Comparison of ENCODE assay signal across 8 mouse cellular contexts in genomic region chr13:63430681-63431029, GRCm38 (mm10).
DNase-seq lines count a peak whose midpoint lies in the region; ATAC-seq and TF ChIP-seq lines count a peak whose summit lies in the region.

No protein-coding gene starts in this region.

- ATAC-seq in activated CD4-positive, CD25-positive, alpha-beta regulatory T cell, adult 4 months = peak; percentile 11
- ATAC-seq in forebrain, embryonic 16.5 days = peak; percentile 53
- ATAC-seq in liver, postnatal 0 days = peak; percentile 21

- H3K9me3 ChIP-seq in forebrain, embryonic 16.5 days (ENCODE audit: control insufficient read depth, low read length) = no peaks in the 10 kb centered on the region
- H3K9me3 ChIP-seq in liver, postnatal 0 days (ENCODE audit: low read length) = no peaks in the 10 kb centered on the region

- TF ChIP-seq EP300 in liver, postnatal 0 days (IDR thresholded peaks at IDR 0.05; ENCODE audit: low read depth) = no peak

- H3K4me3 ChIP-seq in layer of hippocampus, adult 2 months = peak overlapping the region; percentile 97
- peak overlapping the region; percentile 84 for H3K4me3 ChIP-seq in forebrain, embryonic 16.5 days (replicated peaks; ENCODE audit: low read length)
- H3K4me3 ChIP-seq in liver, postnatal 0 days (ENCODE audit: low read depth, low read length) = peak overlapping the region; percentile 86

- H3K27me3 ChIP-seq in forebrain, embryonic 16.5 days (replicated peaks; ENCODE audit: control insufficient read depth, insufficient read depth, low read length) = no peaks in the 10 kb centered on the region; the same call in 1 of the 2 replicates
- H3K27me3 ChIP-seq in liver, postnatal 0 days (ENCODE audit: insufficient read depth, low read length) = no peaks in the 10 kb centered on the region

- peak overlapping the region; percentile 78 for H3K9ac ChIP-seq in forebrain, embryonic 16.5 days (replicated peaks; ENCODE audit: low read depth, low read length)
- H3K9ac ChIP-seq in liver, postnatal 0 days (replicated peaks) = peak overlapping the region; percentile 86

- WGBS in forebrain, embryonic 16.5 days = 0% methylated on average over 4 of the region's 4 CpGs
- 0% methylated on average over 4 of the region's 4 CpGs for WGBS in liver, postnatal 0 days (ENCODE audit: insufficient replicate concordance)

- TF ChIP-seq CTCF in layer of hippocampus, adult 2 months (conservative IDR thresholded peaks at IDR 0.05) = no peak
- no peak for TF ChIP-seq CTCF in liver, postnatal 0 days (IDR thresholded peaks at IDR 0.05; ENCODE audit: low read depth)

- peaks cover 8% of the 10 kb centered on the region for H3K4me1 ChIP-seq in forebrain, embryonic 16.5 days (replicated peaks; ENCODE audit: control insufficient read depth, insufficient read depth, low read length)
- H3K4me1 ChIP-seq in liver, postnatal 0 days (ENCODE audit: insufficient read depth) = peaks cover 11% of the 10 kb centered on the region

- DNase-seq in layer of hippocampus, adult 2 months (ENCODE audit: low spot score in 2 of 2) = no peak
- no peak for DNase-seq in layer of hippocampus, postnatal 36 days
- no peak for DNase-seq in liver, postnatal 0 days
- no peak for DNase-seq in ovary, postnatal 10 days (ENCODE audit: low spot score)
- no peak for DNase-seq in adrenal gland, postnatal 4 days (ENCODE audit: low spot score in 2 of 2)
- DNase-seq in adrenal gland, adult (ENCODE audit: inconsistent age in 2 of 2, low spot score in 1 of 2) = no peak

- H3K36me3 ChIP-seq in forebrain, embryonic 16.5 days (ENCODE audit: control insufficient read depth, insufficient read depth) = no peaks in the 10 kb centered on the region
- H3K36me3 ChIP-seq in liver, postnatal 0 days (replicated peaks; ENCODE audit: insufficient read depth, low read length) = no peaks in the 10 kb centered on the region

- H3K4me2 ChIP-seq in forebrain, embryonic 16.5 days (ENCODE audit: low read length) = peak overlapping the region; percentile 76
- peak overlapping the region; percentile 89 for H3K4me2 ChIP-seq in liver, postnatal 0 days (ENCODE audit: low read depth, low read length)

- peak overlapping the region; percentile 95 for H3K27ac ChIP-seq in layer of hippocampus, adult 2 months
- H3K27ac ChIP-seq in forebrain, embryonic 16.5 days (ENCODE audit: low read length) = peak overlapping the region; percentile 94
- H3K27ac ChIP-seq in liver, postnatal 0 days (ENCODE audit: low read depth) = peak overlapping the region; percentile 98
